ENCODE assay signal across 23 mouse cellular contexts in the genomic region with DNA sequence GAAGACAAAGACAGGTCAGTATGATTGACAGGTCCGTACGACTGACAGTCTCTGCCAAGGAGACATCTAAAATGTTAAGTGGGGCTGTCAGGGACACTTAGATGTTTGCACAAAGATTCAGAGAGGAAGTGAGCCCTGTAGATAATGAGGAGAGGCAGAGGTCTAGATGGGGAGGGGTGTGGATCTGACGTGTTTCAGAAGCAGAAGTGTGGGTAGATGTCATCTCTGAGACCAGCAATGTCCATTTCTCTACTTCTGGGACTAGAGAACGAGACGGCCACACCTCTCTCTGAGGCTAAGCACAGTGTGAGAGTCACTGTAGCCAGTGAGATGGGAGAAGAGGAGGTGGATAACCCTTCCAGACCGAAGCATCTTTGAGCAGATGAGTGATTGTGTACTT. TPM values are rescaled to one million over a fixed set of nuclear protein-coding genes. Genes with fewer than 3 reads are reported as not detected.
A peak's percentile ranks its signal among the peaks of the same experiment; 100 is the strongest.
DNase-seq lines count a peak whose midpoint lies in the region; ATAC-seq and TF ChIP-seq lines count a peak whose summit lies in the region.
"Had no signal": no experiment of that assay in that cellular context is flagged by ENCODE, and none has a peak within 500 bp of the region (broad histone marks: within the 10 kb centered on the region; RNA-seq: fewer than 3 reads in every experiment).

No protein-coding gene starts in this region.

- H3K4me3 ChIP-seq in spleen, adult 2 months (ENCODE audit: extremely low read depth, insufficient read depth, insufficient read length), result no peak overlapping the region
- H3K4me3 ChIP-seq: embryonic facial prominence, embryonic 10.5 days; gastrocnemius, adult 2 months; hindbrain, embryonic 13.5 days; intestine, embryonic 15.5 days had no signal

- H3K36me3 ChIP-seq in spleen, adult 2 months (ENCODE audit: control insufficient read depth, insufficient read depth, low read length), result no peaks in the 10 kb centered on the region
- H3K36me3 ChIP-seq: embryonic facial prominence, embryonic 10.5 days; G1E; hindbrain, embryonic 13.5 days; intestine, embryonic 15.5 days had no signal

- TF ChIP-seq POLR2A in spleen, adult 2 months (IDR thresholded peaks at IDR 0.05; ENCODE audit: low read depth, low read length), result no peak

- no peak for DNase-seq in spleen, adult 2 months (ENCODE audit: low read depth in 1 of 2, low spot score in 2 of 2)
- no peak for DNase-seq in spleen, postnatal 14 days (ENCODE audit: low spot score in 2 of 2)
- DNase-seq in monocyte, adult 2 months (ENCODE audit: low read depth in 1 of 2, low spot score in 2 of 2), result peak; percentile 22 to 41
- DNase-seq in embryo, embryonic 10.5 days (ENCODE audit: low spot score), result no peak
- no peak for DNase-seq in left cerebral cortex, postnatal 10 days (ENCODE audit: extremely low spot score in 1 of 2, low spot score in 2 of 2)
- no peak for DNase-seq in cerebellum, adult 8-10 months
- DNase-seq in urinary bladder, postnatal 36 days (ENCODE audit: low spot score in 2 of 2), result no peak
- DNase-seq: adrenal gland, adult 8-10 months; adrenal gland, postnatal 36 days; cerebellum, adult 11 months; cerebellum, adult 9-10 months; cerebellum, postnatal 25 days; gastrocnemius, adult 2 months; gastrocnemius, postnatal 25 days; heart, adult 11 months; heart, postnatal 10 days; heart, postnatal 4 days had no signal

- 0 out of 2 replicates have a peak overlapping the region, but pooled peaks have one; percentile 4 for H3K27ac ChIP-seq in spleen, adult 2 months (ENCODE audit: insufficient read depth, low read length)
- H3K27ac ChIP-seq: embryonic facial prominence, embryonic 10.5 days; gastrocnemius, adult 2 months; hindbrain, embryonic 13.5 days; intestine, embryonic 15.5 days had no signal

- 40% methylated on average over 6 of the region's 6 CpGs for WGBS in spleen, adult 2 months

- intact Hi-C loops in left cerebral cortex, postnatal 10 days (cut with DNase I), result no loop called here

- peak; percentile 64 for ATAC-seq in common myeloid progenitor, adult 5-6 weeks (replicated peaks; ENCODE audit: low read depth, poor library complexity, severe bottlenecking)
- ATAC-seq: forebrain, embryonic 14.5 days had no signal

- H3K4me1 ChIP-seq in spleen, adult 2 months (ENCODE audit: control insufficient read depth, insufficient read depth, insufficient read length), result peaks cover 27% of the 10 kb centered on the region; the same call in 1 of the 2 replicates

- no peak for TF ChIP-seq CTCF in spleen, adult 2 months (IDR thresholded peaks at IDR 0.05; ENCODE audit: extremely low read depth, insufficient read depth, insufficient read length, insufficient replicate concordance)

- H3K27me3 ChIP-seq in spleen, adult 2 months (ENCODE audit: control insufficient read depth, insufficient read depth, low read length), result no peaks in the 10 kb centered on the region
- H3K27me3 ChIP-seq: hindbrain, embryonic 13.5 days; intestine, embryonic 15.5 days had no signal

RNA-seq across cellular contexts. Expression of a gene that starts 28.2 kb away (rescaled TPM):
- polyA plus RNA-seq in spleen, adult 2 months (2012; rRNA removed), result 0.52 and 0.67 TPM in 2 replicates
- total RNA-seq in common myeloid progenitor, adult 5-6 weeks (2017), result not detected in 2 replicates
- total RNA-seq in left cerebral cortex, postnatal 10 days (2021), result 1 to 10 TPM; 2.4 to 3.4 TPM
- polyA plus RNA-seq: embryonic facial prominence, embryonic 10.5 days had no signal

RNA-seq across cellular contexts. Expression of a gene that starts 38.1 kb away (rescaled TPM):
- polyA plus RNA-seq in spleen, adult 2 months (2012; rRNA removed), result 26.1 and 35.7 TPM in 2 replicates
- total RNA-seq in common myeloid progenitor, adult 5-6 weeks (2017), result 0.44 and 0.55 TPM in 2 replicates
- 100 to 1,000 TPM; 127 to 132 TPM for total RNA-seq in left cerebral cortex, postnatal 10 days (2021)
- total RNA-seq: G1E had no signal

Comparison
In these comparisons a context has a peak if more than half of its experiments do, and no peak if none do; other contexts are left out.
1. DNase-seq: peak in monocyte, adult 2 months (2 of 2); none in spleen, adult 2 months (0 of 2), spleen, postnatal 14 days (0 of 2), embryo, embryonic 10.5 days (single experiment), left cerebral cortex, postnatal 10 days (0 of 2), cerebellum, adult 8-10 months (single experiment) and urinary bladder, postnatal 36 days (0 of 2).
2. RNA of a gene that starts 38.1 kb away (total RNA-seq): 127 to 132 TPM in left cerebral cortex, postnatal 10 days; 0.44 to 0.55 TPM in common myeloid progenitor, adult 5-6 weeks; every median in the first group is over 10 times any median in the second.